Mouse (Mus musculus): ENCODE measurements around the gene Ecm1. TPM values are rescaled to one million over a fixed set of nuclear protein-coding genes. Genes with fewer than 3 reads are reported as not detected.

The Ecm1 gene
- polyA plus RNA-seq, 1 experiment from 2014 or later = 11.1 TPM

GRCm38 (mm10) chr3:95758467-95759218, 19.3 kb upstream of the Ecm1 start:
- Histone ChIP-seq H3K27me3 (ENCODE audit: control insufficient read depth, insufficient read depth, low read length) (no peaks in the 10 kb centered on the region), H3K9ac (no peak overlapping the region), H3K4me3 (replicated peaks; ENCODE audit: low read length) (no peak overlapping the region), H3K4me1 (replicated peaks; ENCODE audit: control insufficient read depth, insufficient read depth, low read length) (peaks cover 4% of the 10 kb centered on the region; the same call in 1 of the 2 replicates), H3K27ac (no peak overlapping the region), H3K4me2 (replicated peaks) (no peak overlapping the region), H3K9me3 (ENCODE audit: control insufficient read depth, low read length) (no peaks in the 10 kb centered on the region), H3K36me3 (replicated peaks; ENCODE audit: control insufficient read depth, insufficient read depth) (peaks cover 5% of the 10 kb centered on the region)
- DNase-seq (ENCODE audit: low spot score) = no peak
- no peak for ATAC-seq (ENCODE audit: low FRiP score)
- 58% methylated on average over 9 of the region's 9 CpGs for WGBS

- 94% methylated on average over 2 of the region's 2 CpGs for WGBS
- Histone ChIP-seq H3K9me3 (ENCODE audit: control insufficient read depth, low read length) (no peaks in the 10 kb centered on the region), H3K27ac (no peak overlapping the region), H3K36me3 (replicated peaks; ENCODE audit: control insufficient read depth, insufficient read depth) (peaks cover 13% of the 10 kb centered on the region), H3K4me1 (replicated peaks; ENCODE audit: control insufficient read depth, insufficient read depth, low read length) (peaks cover 4% of the 10 kb centered on the region; the same call in 1 of the 2 replicates), H3K9ac (no peak overlapping the region), H3K4me3 (replicated peaks; ENCODE audit: low read length) (no peak overlapping the region), H3K4me2 (replicated peaks) (no peak overlapping the region), H3K27me3 (ENCODE audit: control insufficient read depth, insufficient read depth, low read length) (no peaks in the 10 kb centered on the region)
- no peak for ATAC-seq (ENCODE audit: low FRiP score)
- DNase-seq (ENCODE audit: low spot score) = no peak
These were observed 17.4 kb upstream of the Ecm1 start for GRCm38 (mm10) chr3:95756808-95757207.

DNA sequence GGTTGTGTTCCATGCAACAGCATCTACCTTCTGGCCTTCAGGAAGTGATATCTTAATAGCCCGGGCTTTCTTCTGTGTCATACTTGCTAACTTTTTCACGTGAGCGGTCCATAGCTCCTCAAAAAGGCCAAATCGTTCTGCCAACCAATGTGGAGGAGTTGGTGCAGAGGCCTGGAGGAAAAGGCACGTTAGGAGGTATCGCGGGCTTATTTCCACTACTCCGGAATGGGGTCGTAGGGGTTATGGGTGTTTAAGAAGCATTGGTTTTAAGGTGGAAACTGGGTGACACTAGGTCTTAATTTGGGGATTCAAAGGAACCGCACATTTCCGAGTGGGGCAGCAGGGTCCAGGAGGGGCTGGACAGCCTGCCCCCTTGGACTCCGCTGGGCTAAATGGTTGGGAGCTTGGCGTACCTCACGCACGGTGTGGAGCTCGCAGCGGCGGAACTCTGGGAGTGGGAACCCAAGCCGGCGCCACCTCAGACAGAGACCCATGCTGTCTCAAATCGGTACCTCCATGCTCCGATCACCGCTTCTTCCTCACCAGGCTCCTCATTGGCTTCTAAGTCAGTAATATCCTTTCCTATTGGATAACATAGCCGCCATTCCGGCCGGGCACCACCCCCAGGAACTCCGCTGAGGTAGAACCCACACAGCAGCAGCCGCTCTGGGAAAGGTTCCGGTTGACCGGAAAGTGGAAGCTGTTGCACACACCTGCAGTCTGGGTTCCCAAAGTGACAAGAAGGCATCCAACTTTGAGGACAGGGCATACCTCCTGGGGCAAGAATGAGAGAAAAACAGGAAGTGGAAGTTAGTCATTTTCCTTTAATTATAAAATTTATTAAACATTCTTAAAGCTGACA, 15.2 kb upstream of the Ecm1 start:
- Histone ChIP-seq H3K4me3 (replicated peaks; ENCODE audit: low read length) (peak overlapping the region; percentile 58), H3K4me1 (replicated peaks; ENCODE audit: control insufficient read depth, insufficient read depth, low read length) (peaks cover 4% of the 10 kb centered on the region; the same call in 1 of the 2 replicates), H3K4me2 (replicated peaks) (peak overlapping the region; percentile 57), H3K9ac (peak overlapping the region; percentile 71), H3K27ac (peak overlapping the region; percentile 56; the same call in 1 of the 2 replicates), H3K36me3 (replicated peaks; ENCODE audit: control insufficient read depth, insufficient read depth) (peaks cover 33% of the 10 kb centered on the region), H3K9me3 (ENCODE audit: control insufficient read depth, low read length) (no peaks in the 10 kb centered on the region), H3K27me3 (ENCODE audit: control insufficient read depth, insufficient read depth, low read length) (no peaks in the 10 kb centered on the region)
- under 1% methylated on average over 30 of the region's 30 CpGs for WGBS
- ATAC-seq (ENCODE audit: low FRiP score) = peak; percentile 99
- peak; percentile 92 for DNase-seq (ENCODE audit: low spot score)

- peaks cover 49% of the 10 kb centered on the region for H3K36me3 ChIP-seq (replicated peaks; ENCODE audit: control insufficient read depth, insufficient read depth)
- WGBS = 87% methylated on average over 3 of the region's 3 CpGs
- ATAC-seq (ENCODE audit: low FRiP score) = no peak
- H3K4me3 ChIP-seq (replicated peaks; ENCODE audit: low read length) = no peak overlapping the region
- H3K27ac ChIP-seq = no peak overlapping the region
- H3K4me1 ChIP-seq (replicated peaks; ENCODE audit: control insufficient read depth, insufficient read depth, low read length) = peaks cover 4% of the 10 kb centered on the region; the same call in 1 of the 2 replicates
- H3K4me2 ChIP-seq (replicated peaks) = no peak overlapping the region
- H3K27me3 ChIP-seq (ENCODE audit: control insufficient read depth, insufficient read depth, low read length) = no peaks in the 10 kb centered on the region
- no peaks in the 10 kb centered on the region for H3K9me3 ChIP-seq (ENCODE audit: control insufficient read depth, low read length)
- no peak overlapping the region for H3K9ac ChIP-seq
- DNase-seq (ENCODE audit: low spot score) = no peak
These were observed 13.6 kb upstream of the Ecm1 start for GRCm38 (mm10) chr3:95752935-95753334.

DNA sequence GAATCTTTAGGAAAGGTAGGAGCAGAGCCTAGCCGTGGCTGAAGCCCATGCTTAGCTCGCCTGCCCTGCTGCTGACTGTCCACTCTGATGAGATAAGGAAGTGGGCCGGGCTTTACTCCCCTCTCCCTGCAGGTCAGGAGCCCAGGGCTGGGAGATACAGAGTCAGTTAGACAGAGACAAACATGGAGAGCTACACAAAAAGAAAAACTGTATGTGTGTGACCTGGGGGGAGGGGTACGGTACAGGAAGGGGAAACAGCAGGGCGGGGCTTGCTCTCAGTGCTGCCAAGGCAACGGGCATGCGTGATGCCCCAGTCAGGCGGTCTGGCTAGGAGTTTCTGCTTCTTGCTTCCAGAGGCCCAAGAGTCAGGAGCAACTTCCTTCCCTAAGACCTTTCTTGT, 1.0 kb upstream of the Ecm1 start:
- H3K4me1 ChIP-seq (replicated peaks; ENCODE audit: control insufficient read depth, insufficient read depth, low read length) = no peaks in the 10 kb centered on the region
- DNase-seq (ENCODE audit: low spot score) = no peak
- H3K4me2 ChIP-seq (replicated peaks) = no peak overlapping the region
- no peaks in the 10 kb centered on the region for H3K9me3 ChIP-seq (ENCODE audit: control insufficient read depth, low read length)
- no peak for ATAC-seq (ENCODE audit: low FRiP score)
- no peak overlapping the region for H3K4me3 ChIP-seq (replicated peaks; ENCODE audit: low read length)
- H3K27ac ChIP-seq = no peak overlapping the region
- no peaks in the 10 kb centered on the region for H3K27me3 ChIP-seq (ENCODE audit: control insufficient read depth, insufficient read depth, low read length)
- no peak overlapping the region for H3K9ac ChIP-seq
- 86% methylated on average over 8 of the region's 8 CpGs for WGBS
- peaks cover 81% of the 10 kb centered on the region for H3K36me3 ChIP-seq (replicated peaks; ENCODE audit: control insufficient read depth, insufficient read depth)

GRCm38 (mm10) chr3:95735071-95735670, 4.2 kb downstream of the Ecm1 start:
- H3K9ac ChIP-seq = no peak overlapping the region

GRCm38 (mm10) chr3:95734092-95734702, 5.2 kb downstream of the Ecm1 start:
- H3K4me1 ChIP-seq (replicated peaks; ENCODE audit: control insufficient read depth, insufficient read depth, low read length) = no peaks in the 10 kb centered on the region
- no peak overlapping the region for H3K4me3 ChIP-seq (replicated peaks; ENCODE audit: low read length)
- ATAC-seq (ENCODE audit: low FRiP score) (no peak), DNase-seq (ENCODE audit: low spot score) (no peak)
- no peak overlapping the region for H3K27ac ChIP-seq
- H3K36me3 ChIP-seq (replicated peaks; ENCODE audit: control insufficient read depth, insufficient read depth) = peaks cover 35% of the 10 kb centered on the region
- H3K4me2 ChIP-seq (replicated peaks) = no peak overlapping the region
- H3K27me3 ChIP-seq (ENCODE audit: control insufficient read depth, insufficient read depth, low read length) = no peaks in the 10 kb centered on the region
- 81% methylated on average over 13 of the region's 13 CpGs for WGBS
- no peaks in the 10 kb centered on the region for H3K9me3 ChIP-seq (ENCODE audit: control insufficient read depth, low read length)
- H3K9ac ChIP-seq = no peak overlapping the region

More at GRCm38 (mm10) chr3:95735071-95735670, 4.2 kb downstream of the Ecm1 start:
- Histone ChIP-seq H3K4me2 (replicated peaks) (no peak overlapping the region), H3K36me3 (replicated peaks; ENCODE audit: control insufficient read depth, insufficient read depth) (peaks cover 44% of the 10 kb centered on the region), H3K4me1 (replicated peaks; ENCODE audit: control insufficient read depth, insufficient read depth, low read length) (no peaks in the 10 kb centered on the region), H3K27ac (no peak overlapping the region), H3K4me3 (replicated peaks; ENCODE audit: low read length) (no peak overlapping the region), H3K27me3 (ENCODE audit: control insufficient read depth, insufficient read depth, low read length) (no peaks in the 10 kb centered on the region), H3K9me3 (ENCODE audit: control insufficient read depth, low read length) (no peaks in the 10 kb centered on the region)
- WGBS = 88% methylated on average over 12 of the region's 12 CpGs
- ATAC-seq (ENCODE audit: low FRiP score) (no peak), DNase-seq (ENCODE audit: low spot score) (no peak)

DNA sequence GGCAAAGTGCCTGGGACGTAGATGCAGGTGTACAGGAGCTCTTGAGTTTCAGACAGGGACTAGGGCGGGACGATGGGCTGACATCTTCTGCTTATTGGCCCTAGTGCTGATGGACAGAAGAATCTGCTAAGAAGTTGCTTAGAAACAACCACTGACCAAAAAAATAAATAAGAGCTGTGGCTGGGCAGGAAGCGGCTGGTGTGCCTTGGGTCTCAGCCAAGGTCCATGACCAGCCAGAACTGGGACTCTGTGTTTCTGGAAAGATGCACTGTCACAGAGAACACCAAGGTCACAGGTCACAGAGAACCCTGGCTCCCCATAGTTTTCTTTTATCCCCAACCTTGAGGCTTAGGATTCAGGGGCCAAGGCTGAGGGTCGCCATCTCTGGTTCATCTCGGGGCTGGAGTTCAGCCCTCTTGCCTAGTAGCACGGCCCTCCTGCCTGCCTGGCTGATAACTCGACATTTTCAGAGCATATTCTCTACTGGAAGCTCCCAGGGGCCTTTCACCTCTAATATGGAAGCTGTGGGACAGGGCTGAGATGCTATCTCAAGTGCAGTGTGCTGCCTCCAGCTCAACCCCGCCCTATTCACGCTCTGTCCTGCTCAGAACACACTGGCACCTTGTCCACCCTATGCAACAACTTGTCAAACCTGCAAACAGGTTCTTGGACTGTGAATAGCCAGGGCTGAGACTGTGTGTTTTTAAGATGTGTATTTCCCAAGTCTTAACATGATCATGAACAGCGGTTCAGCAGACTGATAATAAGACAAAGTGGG, 6.4 kb downstream of the Ecm1 start:
- Histone ChIP-seq H3K9me3 (ENCODE audit: control insufficient read depth, low read length) (no peaks in the 10 kb centered on the region), H3K27me3 (ENCODE audit: control insufficient read depth, insufficient read depth, low read length) (no peaks in the 10 kb centered on the region), H3K4me3 (replicated peaks; ENCODE audit: low read length) (no peak overlapping the region), H3K4me1 (replicated peaks; ENCODE audit: control insufficient read depth, insufficient read depth, low read length) (no peaks in the 10 kb centered on the region), H3K27ac (no peak overlapping the region), H3K9ac (no peak overlapping the region), H3K36me3 (replicated peaks; ENCODE audit: control insufficient read depth, insufficient read depth) (peaks cover 25% of the 10 kb centered on the region), H3K4me2 (replicated peaks) (no peak overlapping the region)
- no peak for DNase-seq (ENCODE audit: low spot score)
- 84% methylated on average over 11 of the region's 11 CpGs for WGBS
- no peak for ATAC-seq (ENCODE audit: low FRiP score)

All from hindbrain, embryonic 14.5 days (tissue).